Mouse (Mus musculus): Measurements from ENCODE around the gene Sfrp5.

Gene Sfrp5

DNA sequence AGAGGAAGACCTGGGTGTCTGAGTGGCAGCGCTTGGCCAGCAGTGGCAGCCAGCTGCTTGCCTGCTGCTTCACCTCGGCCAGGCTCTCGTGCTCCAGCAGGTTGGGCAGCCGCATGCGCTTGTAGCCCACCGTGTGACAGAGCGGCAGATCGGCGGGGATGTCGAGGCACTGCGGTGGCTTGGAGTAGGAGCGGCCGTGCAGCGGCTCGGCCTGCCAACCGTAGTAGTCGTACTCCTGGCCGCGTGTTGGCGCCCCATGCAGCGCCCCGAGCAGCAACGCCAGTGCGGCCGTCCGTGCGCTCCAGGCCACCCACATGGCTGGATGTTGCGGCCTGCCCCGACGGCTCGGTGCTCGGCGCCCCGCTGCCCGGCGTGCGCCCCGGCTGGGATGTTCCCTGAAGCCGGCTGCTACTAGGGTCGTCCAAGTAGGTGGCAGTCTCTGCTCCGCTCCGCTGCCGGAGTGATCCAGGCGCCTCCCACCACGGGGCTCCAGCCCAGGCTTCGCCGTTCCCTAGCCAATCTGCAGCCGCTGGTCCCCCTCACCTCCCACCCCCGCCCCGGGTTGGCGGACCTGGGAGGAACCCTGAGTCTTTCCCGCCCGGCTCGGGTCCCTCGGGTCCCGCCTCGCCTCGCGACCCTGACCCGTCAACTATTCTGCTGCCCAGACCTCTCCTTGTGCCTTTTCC is at the start of gene Sfrp5:
Sfrp5 (minus strand) TSS at position 557 of the 686 bp plus-strand sequence.
- peak; percentile 46 for DNase-seq

DNA sequence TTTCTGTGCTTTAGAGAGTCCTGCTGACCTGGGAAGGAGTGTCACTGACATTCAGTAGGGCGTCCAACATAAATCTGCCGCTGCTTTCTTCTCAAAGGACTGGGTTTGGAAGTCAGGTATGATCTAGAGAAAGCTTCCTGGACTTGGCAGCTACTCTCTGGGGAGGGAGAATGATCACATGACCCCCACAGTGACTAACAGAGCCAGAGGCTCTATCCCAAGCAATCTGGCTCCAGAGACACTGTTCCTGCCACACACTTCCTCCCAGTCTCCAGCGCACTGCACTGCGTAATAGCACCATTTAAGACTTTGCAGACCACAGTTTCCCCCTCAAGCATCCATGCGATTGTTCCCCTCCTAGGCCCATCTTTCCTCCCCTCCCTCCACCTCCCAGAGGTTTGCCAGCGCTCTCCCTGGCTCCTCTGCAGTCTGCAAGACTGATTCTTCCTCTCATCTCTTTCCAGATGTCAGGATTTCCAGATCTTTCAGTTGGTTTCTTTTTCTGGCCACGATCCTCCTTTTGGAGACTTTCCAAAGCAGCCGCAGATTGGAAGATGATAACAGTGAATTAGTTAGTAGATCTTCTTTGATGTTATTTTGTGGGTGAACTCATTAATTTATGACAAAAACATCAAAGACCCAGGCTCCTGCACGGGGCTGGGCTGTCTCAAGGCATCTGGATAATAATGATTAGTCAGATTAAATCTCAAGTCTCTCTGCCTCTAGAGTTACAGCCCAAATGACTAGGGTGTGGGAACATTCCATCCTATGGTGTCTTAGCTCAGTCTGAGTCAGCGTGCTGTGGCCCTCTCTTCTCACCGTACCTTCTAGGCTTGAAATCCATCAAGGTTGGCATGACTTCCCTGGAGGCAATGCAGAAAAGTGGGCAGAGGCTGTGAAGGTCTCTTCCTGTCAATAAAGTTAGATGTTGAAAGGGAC is 48.2 kb upstream of the Sfrp5 start:
- DNase-seq = no peak

DNA sequence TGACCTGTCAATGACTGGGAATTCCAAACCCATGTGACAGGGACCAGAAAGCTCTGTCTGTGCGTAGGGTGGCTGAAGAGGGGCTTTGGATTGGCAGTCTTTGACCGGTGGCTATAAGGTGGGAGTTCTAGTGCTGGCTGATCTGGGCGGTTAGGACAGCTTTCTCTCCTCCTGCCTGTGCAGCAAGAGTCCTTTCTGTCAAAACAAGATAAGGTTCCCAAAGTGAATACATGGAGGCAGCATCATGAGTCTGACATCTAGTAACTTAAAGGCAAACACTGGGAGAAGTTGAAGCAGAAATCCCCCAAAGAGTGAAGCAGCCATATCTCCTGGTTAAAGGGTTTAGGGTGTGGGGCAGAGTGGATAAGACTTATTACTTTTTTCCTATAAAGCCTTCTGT is 45.5 kb upstream of the Sfrp5 start, which contains the start of gene Golga7b:
Golga7b (plus strand) TSS at position 56 of the 400 bp plus-strand sequence.
- DNase-seq = no peak

DNA sequence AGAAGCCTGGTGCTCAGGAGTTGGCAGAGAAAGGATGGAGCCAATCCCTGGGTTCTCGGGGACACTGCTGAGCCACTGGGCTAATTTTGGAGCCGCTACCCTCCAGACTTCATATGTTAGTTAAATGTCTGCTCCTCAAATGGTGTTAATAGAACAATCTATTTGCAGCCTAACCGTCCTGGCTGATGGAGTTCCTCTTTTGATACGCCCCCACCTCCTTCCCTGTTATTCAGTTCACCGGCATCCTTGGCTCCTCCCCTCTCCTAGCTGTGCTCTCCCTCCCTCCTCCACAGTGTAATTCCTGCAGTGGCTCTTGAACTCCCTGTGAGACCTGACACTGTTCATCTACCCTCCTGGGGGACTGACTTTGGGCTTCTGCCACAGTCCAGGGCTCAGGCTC is 44.6 kb upstream of the Sfrp5 start:
- no peak for DNase-seq

DNA sequence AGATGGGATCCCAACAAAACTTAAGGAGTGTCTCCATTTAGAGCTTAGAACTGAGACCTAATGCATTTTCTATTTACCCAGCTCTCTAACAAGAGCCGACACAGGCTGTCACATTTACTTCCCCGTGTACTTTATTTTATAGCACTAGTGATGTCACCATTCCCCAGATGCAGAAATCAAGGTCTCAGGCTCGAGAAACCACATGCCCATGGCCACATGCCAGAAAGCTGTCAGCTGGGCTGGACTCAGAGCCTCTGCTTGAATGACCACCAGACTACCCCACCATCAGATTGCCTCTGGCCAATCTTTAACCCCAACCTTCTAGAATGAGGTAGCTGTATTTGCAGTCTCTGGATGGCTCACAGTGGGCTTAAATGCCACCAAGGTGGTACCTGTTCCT is 41.3 kb upstream of the Sfrp5 start:
- no peak for DNase-seq

DNA sequence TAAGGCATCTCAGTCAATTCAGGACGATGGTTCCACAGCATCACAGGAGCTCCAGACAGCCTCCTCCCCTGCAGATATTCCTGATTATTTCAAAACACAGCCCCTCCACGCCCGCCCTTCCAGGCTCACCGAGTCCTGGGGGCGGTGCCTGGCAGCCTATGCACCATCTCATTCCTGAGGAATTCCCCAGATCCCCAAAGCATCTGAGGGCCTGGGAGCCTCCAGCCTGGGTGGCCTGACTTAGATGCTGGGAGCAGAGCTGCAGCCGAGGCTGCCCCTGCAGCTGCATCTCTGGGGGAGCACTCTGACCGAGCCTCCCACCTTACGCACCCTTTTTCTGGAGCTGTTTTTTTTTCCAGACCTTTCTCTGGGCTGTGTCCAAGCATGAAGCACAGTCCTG is 38.8 kb upstream of the Sfrp5 start:
- no peak for DNase-seq

DNA sequence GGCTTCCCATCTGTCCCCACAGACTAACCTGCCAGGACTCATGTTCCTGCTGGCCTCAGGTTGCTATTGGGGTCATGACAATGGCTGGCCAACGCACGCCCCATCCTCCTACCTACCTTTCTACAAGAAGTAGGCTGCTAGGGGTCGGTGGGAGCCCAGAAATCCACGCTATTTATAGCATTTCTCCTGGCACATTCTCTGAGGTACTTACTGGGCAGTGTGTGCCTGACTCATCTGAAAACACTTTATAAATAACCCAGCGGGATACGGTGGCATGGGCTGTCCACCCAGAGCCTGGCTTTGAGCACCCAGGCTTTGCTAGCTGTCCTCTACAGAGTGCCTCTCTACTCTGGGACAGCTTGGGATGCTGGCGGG is 36.3 kb upstream of the Sfrp5 start:
- DNase-seq = no peak

DNA sequence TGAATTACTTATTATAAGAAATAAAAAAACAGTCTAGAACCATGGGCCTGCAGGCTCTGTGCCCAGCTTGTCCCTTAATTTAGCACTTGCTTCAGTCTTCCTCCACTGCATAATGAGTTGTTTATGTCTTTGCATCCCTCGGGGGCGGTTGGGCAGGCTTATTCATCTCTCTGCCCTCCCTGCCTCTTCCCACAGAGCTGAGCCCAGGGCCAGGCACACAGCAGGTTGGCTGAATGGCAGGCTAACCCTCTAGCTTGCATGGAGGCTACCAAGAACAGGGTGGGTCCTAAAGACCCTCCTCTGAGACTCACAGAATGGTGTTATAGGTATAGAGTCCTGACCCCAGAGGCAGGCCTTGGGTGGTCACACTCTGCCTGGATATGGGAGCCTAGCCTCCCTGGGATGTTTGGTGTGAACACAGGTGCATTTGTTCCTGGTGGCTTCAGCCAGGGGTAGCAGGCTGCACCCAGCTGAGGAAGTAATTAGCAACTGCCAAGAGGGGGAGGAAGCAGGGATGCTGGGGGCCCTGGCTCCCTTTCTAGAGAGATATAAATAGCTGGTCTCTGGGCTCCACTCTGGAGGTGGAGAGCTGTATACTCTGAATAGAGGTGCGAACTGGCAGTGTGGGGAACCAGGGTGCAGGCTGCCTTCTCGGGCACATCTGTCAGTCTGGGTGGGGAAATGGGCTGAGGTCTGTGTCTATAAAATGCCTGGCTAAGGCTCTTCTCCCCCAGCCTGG is 35.7 kb upstream of the Sfrp5 start:
- DNase-seq = no peak

DNA sequence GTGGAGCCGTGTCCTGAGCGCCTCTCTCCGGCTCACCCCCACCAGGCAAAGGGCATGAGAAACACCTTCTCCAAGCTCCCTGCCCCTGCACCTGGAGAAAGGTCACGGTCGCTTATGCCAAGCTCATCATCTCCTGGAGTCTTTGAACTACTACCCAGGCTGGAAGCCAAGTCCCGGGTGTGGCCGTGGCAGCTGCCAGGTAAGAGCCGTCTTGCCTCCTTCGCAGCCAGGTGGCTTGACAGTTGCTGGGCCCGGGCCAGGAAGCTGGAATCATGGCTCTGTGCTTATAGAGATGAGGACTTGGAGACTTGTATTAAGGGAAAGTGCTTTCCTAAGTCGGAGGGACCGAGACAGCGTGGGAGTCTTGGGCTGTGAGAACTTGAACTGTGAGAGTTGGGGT is 28.9 kb upstream of the Sfrp5 start:
- no peak for DNase-seq

DNA sequence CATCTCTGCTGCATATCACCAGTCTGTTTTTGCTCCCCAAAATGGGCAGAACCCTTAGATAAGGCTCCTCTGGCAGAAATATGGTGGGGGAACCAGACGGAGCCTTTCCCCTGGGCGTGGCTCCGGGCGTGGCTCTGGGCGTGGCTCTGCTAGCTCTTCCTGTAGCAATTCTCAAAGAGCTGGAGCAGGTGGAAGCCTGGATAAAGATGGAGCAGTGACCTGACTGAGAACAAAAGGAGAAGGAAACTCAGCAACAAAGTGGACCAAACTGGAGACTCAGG is 28.2 kb upstream of the Sfrp5 start:
- DNase-seq = no peak

DNA sequence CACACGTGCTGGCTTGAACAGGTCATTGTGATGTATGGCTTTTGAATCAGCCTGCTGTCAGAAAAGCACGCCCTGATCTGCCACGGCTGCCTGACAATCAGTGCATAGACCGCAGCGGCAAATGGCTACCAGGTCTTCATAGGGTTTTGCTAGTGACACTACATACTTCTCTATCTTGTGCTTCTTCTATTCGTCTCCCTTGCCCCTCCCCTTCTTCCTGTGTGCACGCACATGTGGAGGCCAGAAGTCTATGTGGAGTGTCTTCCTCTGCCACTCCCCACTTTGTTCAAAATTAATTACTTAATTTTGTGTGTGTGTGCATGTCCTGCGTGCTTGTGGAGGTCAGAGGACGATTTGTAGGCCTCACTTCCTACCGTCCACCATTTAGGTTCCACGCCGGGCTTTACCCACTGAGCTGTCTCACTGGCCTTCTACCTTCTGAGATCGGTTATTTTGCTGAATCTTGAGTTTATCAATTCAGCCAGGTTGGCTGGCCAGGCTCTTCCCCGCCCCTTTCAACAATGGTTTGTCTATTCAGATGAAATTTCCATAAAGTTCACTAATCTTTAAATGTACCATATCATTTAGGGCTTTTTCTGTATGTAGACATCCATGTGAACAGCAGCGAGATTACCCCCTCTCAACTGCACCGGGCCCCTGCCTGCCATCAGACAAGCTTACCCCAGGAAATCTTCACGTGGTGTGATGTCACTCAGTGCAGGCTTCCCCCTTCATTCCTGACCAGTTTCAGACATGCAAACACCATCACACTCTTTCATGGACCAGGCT is 27.6 kb upstream of the Sfrp5 start:
- DNase-seq = no peak

DNA sequence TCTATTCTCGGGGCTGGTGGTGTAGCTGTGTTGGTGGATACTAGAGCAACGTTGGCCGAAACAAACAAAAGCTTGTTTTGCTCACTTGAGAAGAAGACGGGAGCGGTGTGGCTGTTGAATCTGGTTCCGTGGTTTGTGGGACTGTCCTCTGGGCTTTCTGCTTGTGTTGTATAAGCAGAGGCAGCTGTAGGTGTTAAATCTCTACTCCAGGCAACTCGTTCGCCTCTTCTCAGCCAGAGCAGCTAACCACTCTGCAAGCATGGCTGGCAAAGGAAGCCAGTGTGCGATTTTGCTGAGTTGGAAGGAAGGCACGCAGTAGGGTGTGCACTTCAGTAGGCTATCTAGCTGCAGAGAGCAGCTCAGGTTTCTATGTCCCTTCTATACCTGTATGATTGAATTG is 24.4 kb upstream of the Sfrp5 start:
- DNase-seq = no peak

DNA sequence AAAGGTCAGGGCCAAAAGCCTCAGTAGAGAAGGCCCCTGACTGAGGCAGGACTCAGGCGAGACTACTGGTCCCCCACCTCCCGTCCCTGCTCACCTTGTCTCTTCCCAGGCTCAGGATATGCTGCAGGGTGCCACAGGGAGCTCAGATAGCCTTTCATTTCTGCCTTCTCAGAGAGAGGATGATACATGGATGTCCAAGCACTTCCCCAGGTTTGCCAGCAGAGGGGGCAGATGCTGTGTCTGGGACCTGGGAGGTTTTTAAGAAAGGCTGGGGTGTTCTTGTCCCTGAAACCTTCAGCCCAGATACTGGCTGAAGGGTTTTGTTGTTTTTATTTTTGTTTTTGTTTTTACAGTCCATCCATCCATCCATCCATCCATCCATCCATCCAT is 15.3 kb upstream of the Sfrp5 start:
- peak; percentile 33 for DNase-seq

DNA sequence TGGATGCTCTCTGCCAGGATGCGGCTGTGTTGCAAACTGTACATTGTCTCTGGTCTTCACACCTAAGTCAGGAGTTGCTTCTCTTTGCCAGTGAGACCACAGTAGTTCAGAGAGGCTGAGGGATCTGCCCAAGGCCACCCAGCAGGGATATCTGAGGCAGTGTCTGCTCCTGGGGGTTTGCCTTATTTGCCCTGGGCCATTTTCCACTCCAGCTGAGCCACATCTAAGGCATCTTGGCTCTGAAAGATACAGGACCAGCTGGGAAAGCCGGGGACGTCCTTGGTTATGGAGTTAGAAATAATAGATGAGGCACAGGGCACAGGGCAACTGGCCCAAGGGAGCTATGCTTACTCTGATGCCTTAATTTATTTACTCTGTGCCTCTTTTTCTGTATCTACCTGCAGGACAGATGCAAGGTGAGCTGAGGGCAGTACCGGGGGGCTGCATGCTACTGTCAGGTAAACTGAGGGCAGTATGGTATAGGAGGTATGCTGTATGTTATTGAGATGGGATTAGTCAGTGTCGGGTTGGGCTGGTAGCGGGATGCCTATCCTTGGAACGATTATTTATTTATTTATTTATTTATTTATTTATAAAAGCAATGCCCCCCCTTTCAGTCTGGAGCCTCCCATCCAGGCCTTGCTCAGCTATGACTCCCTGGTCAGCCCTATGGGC is 14.8 kb upstream of the Sfrp5 start:
- no peak for DNase-seq

DNA sequence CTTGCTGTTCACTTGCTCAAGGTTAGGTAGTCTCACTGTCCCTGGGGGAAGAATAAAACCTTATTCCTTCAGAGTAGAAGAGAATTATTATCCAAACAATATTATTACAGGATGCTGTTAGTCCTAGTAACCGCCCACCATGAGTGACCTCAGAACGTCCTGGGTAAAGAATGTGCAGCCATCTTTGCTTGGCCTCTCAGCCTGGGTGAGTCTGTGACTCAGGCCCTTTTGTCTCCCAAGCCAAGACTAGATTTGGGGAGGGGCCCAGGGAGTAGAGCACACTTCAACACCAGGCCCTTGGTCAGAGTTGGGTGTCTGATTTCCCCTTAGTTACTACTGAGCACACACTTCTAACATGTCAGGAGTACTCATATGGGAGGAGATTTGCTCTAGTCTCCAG is 12.5 kb upstream of the Sfrp5 start:
- DNase-seq = no peak

DNA sequence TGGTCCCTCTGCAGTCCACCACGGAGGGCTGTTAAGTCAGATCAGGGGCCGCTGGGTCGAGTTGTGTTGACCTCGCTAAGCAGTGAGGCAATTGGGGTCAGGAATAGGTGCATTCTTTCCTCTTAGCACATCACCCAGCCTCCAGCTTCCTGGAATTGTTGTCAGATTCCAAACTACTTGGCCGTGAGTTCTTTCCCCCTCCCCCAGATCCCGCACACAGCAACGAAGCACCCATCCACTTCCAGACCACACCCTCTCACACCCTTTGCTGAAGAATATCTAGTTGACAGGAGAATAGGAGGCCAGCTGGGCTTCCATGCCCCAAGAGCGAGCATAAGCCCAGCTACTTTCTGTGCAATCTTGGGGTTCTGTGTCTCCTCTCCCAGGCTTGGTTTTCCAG is 9.9 kb upstream of the Sfrp5 start:
- DNase-seq = no peak

DNA sequence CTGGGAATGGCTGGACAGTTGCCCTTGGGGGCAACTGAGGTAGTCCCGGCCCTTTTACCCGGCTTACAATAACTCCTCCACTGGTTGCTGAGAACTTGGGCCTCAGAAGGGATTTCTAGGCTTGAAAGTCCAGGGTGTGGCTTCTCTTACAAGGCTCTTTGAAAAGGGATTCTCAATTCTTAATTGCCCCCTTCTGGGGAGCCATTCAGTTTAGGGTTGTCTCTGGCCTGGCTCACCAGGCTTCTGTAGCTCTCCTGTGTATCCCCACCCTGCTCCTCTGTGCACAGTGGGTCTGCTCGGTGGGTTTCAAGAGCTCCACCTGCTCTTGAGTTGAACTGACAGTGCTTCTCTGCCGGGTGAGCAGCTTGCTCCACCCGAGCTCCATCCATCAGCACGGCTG is 7.9 kb upstream of the Sfrp5 start:
- no peak for DNase-seq

DNA sequence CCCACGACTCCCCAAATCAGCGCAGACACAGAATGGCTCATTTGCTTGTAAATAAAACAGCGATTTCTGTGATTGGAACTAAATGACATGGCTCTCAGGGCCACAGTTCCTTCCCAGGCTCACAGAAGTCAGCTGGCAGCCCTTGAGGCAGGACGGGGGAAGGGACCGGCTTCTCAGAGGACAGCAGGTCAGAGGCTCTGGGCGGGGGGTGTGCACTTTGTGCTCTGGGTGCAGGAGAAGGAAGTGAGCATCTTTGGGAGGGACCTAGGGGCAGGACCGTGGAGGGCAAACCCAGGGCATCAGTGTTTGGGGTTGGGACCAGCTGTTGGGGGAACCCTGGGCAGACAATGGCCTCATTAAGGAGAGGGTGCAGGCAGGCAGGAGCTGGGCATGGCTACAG is 7.4 kb upstream of the Sfrp5 start:
- no peak for DNase-seq

DNA sequence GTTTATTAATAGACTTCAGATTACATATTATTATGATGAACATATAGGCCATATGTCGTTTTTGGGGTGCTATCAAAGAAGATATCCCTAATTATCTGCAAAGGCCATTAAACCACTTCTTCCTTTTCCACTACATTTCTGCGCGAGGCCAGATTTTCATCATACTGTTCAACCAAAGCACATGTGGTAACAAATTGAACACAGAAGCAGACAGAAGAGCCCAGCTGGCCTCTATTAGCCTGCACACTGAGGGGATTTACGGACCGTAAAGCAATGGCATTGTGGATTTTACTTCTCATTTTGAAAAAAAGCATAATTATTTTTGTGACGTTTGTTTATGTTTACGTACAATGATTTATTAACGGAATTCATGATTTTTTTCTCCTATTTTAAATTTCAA is 3.1 kb upstream of the Sfrp5 start:
- peak; percentile 60 for DNase-seq

DNA sequence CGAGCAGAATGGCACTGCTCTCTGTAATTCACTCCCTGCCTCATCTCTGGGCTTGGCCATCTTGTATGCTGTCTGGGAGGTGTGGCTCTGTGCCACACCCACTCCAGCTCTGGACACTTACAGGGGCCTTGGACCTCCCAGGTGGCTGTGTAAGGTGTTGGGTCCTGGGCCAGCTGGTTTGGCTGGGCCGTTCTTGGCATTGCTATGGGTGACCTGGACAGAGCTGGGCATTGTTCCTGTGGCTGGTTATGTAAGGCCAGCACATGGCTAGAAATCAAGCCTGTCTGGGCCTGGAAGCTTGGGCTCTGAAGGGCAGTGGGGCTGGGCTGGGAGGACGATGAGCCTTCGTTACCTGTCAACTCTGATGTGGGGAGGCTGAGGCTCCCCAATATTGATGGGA is 2.3 kb upstream of the Sfrp5 start:
- no peak for DNase-seq

DNA sequence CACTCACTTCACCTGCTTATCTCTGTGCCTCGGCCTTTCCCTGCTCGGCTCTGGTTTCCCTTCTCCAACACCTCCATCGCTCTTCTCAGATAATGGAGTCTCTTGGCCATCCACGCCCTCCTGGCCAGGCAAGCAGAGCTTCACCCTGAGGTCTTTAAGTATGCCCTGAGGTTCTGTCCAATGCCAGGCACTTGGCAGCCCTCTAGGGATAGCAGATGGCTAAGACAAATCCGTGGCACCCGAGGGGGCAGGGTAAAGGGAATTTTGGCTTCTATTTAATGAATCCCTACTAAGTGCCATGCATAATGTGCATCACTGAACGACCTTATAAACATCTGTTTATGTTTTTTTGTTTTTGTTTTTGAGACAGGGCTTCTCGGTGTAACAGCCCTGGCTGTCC is 415 bp upstream of the Sfrp5 start:
- DNase-seq = no peak

DNA sequence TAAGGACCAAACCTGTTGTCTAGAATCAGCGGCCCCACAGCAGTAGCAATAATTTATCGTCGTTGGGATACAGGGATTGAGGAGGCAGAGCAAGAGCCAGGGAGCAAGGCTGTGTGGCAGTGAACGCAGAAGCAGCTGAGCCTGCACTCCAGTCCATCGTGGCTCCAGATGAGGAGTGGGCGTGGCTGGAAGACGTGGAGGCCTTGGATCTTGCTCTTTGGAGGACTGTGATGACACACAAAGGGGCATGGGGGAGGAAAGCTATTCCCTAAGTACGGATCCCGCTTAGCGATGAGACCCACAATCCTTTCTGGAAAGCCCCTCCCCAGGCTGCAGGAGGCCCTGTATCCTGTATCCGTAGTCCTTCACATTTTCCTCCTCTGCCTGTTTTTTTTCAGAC is 4.0 kb downstream of the Sfrp5 start:
- no peak for DNase-seq

DNA sequence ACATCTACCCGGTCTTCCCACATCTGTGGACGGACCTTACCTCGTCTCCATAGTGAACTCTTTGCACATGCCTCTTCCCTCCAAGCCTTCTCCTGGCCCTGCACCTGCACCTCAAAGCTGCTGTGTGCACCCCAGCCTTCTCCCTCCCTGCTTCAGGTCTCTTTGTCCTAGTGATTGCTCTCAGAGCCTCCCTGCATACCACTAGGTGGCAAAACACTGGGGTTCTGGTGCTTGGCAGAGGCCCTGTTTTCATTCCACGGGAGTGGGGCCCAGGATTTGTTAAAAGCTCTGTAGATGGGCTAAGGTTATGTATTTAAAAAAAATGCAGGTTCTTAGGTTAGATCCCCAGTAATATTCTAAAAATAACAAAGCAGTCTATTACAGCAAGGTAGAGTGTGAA is 5.0 kb downstream of the Sfrp5 start:
- no peak for DNase-seq
